Mouse (Mus musculus) cerebellum, postnatal 14 days (tissue): ENCODE results near the gene Ypel4.

Source experiments
- DNase-seq, 2 experiments: peaks; one replicate each; pipeline ENCODE4 v3.0.0; 2021; ENCODE audit warnings: mixed read lengths in 2 of 2

The Ypel4 gene

GRCm38 (mm10) chr2:84733579-84734300 lies at the start of gene Ypel4:
TSS of gene Ypel4 (plus strand) at chr2:84734058.
- peak; percentile 88 for DNase-seq

- no peak for DNase-seq
Observed at GRCm38 (mm10) chr2:84688080-84688844, 45.6 kb upstream of the Ypel4 start.

- DNase-seq = peak; percentile 70 to 75
Observed at GRCm38 (mm10) chr2:84690050-84690449, 43.8 kb upstream of the Ypel4 start.

GRCm38 (mm10) chr2:84695007-84695695 lies 38.7 kb upstream of the Ypel4 start:
- no peak for DNase-seq

- DNase-seq = no peak
Observed at GRCm38 (mm10) chr2:84703497-84703896, 30.4 kb upstream of the Ypel4 start.

GRCm38 (mm10) chr2:84704329-84704728 lies 29.5 kb upstream of the Ypel4 start:
- DNase-seq = no peak

- no peak for DNase-seq
Observed at GRCm38 (mm10) chr2:84705295-84705694, 28.6 kb upstream of the Ypel4 start.

GRCm38 (mm10) chr2:84707523-84707922 lies 26.3 kb upstream of the Ypel4 start:
- DNase-seq = no peak

- no peak for DNase-seq
Observed at GRCm38 (mm10) chr2:84711898-84712297, 22.0 kb upstream of the Ypel4 start.

- DNase-seq = no peak
Observed at GRCm38 (mm10) chr2:84714422-84714810, 19.4 kb upstream of the Ypel4 start.

- peak; percentile 99 for DNase-seq
Observed at GRCm38 (mm10) chr2:84714811-84715561, 18.9 kb upstream of the Ypel4 start, which contains the start of gene Zdhhc5. TSS of gene Zdhhc5 (minus strand) at chr2:84715180.

- DNase-seq = peak in 1 of 2 experiments; percentile 77
Observed at GRCm38 (mm10) chr2:84715562-84716361, 18.1 kb upstream of the Ypel4 start.

GRCm38 (mm10) chr2:84716423-84717355 lies 17.2 kb upstream of the Ypel4 start:
- peak in 1 of 2 experiments; percentile 38 for DNase-seq

GRCm38 (mm10) chr2:84717357-84717756 lies 16.5 kb upstream of the Ypel4 start:
- no peak for DNase-seq

- DNase-seq = no peak
Observed at GRCm38 (mm10) chr2:84720718-84721117, 13.1 kb upstream of the Ypel4 start.

GRCm38 (mm10) chr2:84721182-84721581 lies 12.7 kb upstream of the Ypel4 start:
- DNase-seq = no peak

GRCm38 (mm10) chr2:84723856-84724255 lies 10.0 kb upstream of the Ypel4 start:
- DNase-seq = no peak

- DNase-seq = no peak
Observed at GRCm38 (mm10) chr2:84725770-84726169, 8.1 kb upstream of the Ypel4 start.

- DNase-seq = no peak
Observed at GRCm38 (mm10) chr2:84726716-84727115, 7.1 kb upstream of the Ypel4 start.

GRCm38 (mm10) chr2:84727172-84727858 lies 6.5 kb upstream of the Ypel4 start, which contains the start of gene Clp1:
TSS of gene Clp1 (minus strand) at chr2:84727350.
- DNase-seq = peak; percentile 95 to 96
